Mouse (Mus musculus): ENCODE measurements at regions not wholly inside any gene's neighbourhood (a gene's known extent, or its start where the extent isn't known, plus 50 kb on each side); places are given as distances from the start of the nearest gene placed in this dataset.
A peak's percentile ranks its signal among the peaks of the same experiment; 100 is the strongest.

DNA sequence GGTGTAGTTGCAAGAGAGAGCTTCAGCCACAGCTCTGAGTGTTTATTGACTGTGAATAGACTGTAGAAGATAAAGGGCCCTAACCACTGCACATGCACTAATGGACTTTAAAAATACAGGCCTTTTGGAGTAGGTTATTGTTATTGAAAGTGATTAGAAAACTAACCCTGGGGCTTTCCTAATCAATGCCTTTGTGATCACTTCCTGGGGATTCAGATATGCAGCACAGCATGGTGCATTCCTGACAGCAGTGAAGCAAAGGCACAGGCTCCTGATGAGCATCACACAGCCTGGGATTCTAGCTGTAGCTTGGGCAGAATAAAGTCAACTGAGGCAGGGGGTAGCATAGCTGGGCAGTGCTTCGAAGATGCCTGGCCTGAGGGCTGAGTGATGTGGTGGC, 87.3 kb downstream of the Gm11077 start:
- Histone ChIP-seq H3K9me3 (no peaks in the 10 kb centered on the region), H3K27me3 (replicated peaks) (no peaks in the 10 kb centered on the region), H3K36me3 (replicated peaks) (no peaks in the 10 kb centered on the region), H3K9ac (no peak overlapping the region), H3K4me1 (no peaks in the 10 kb centered on the region), H3K4me2 (no peak overlapping the region), H3K27ac (no peak overlapping the region), H3K4me3 (no peak overlapping the region)
- WGBS, result 15% methylated on average over 1 of the region's 1 CpGs
- ATAC-seq (replicated peaks), result no peak

DNA sequence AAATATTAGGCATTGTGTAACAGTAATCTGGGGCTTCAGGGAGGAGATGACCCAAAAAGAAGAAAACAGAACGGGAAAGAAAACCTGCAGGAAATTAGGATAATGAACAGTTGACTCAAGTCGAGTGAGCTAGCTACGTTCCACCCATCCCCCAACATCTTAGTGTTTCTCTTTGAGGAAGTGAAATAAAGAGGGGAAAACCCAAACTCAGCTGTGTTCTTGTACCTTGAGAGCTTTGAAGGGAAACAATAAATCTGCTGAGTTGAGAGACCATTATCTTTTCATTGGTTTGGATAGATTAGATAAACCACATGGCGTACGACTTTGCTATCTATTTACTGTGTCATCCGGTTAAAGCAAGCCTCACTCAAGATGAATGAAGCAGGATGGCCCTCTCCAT, 87.7 kb downstream of the Gm11077 start:
- 69% methylated on average over 6 of the region's 6 CpGs for WGBS
- no peaks in the 10 kb centered on the region for H3K36me3 ChIP-seq (replicated peaks)
- no peak overlapping the region for H3K27ac ChIP-seq
- H3K9me3 ChIP-seq, result no peaks in the 10 kb centered on the region
- ATAC-seq (replicated peaks), result no peak
- no peaks in the 10 kb centered on the region for H3K4me1 ChIP-seq
- H3K27me3 ChIP-seq (replicated peaks), result no peaks in the 10 kb centered on the region
- H3K9ac ChIP-seq, result no peak overlapping the region
- H3K4me2 ChIP-seq, result no peak overlapping the region
- no peak overlapping the region for H3K4me3 ChIP-seq

DNA sequence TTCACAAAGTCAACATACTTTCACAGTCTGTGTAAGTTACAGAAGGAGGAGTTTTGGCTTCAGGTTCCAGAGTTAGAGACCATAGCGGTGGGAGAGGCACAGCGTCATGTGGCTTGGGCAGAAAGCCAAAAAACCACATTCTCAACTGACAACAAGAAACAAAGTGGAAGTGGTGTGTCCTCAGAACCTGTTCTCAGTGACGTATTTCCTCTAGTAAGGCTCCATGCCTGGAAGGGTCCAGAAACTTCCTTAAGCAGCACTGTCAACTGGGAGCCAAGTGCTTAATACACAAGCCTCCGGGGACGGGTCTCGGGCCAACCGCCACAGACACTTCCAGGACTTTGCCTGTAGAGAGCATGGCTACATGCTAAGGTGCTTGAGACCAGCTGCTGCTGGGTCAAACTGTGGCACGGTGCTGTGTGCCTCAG, 90.4 kb downstream of the Gm11077 start:
- Histone ChIP-seq H3K4me1 (no peaks in the 10 kb centered on the region), H3K4me2 (no peak overlapping the region), H3K27ac (no peak overlapping the region), H3K4me3 (no peak overlapping the region), H3K9ac (no peak overlapping the region), H3K9me3 (no peaks in the 10 kb centered on the region), H3K36me3 (replicated peaks) (no peaks in the 10 kb centered on the region), H3K27me3 (replicated peaks) (no peaks in the 10 kb centered on the region)
- ATAC-seq (replicated peaks), result no peak
- 85% methylated on average over 8 of the region's 8 CpGs for WGBS

- H3K4me1 ChIP-seq, result no peaks in the 10 kb centered on the region
- no peaks in the 10 kb centered on the region for H3K27me3 ChIP-seq (replicated peaks)
- no peaks in the 10 kb centered on the region for H3K36me3 ChIP-seq (replicated peaks)
- no peak overlapping the region for H3K4me3 ChIP-seq
- H3K27ac ChIP-seq, result no peak overlapping the region
- H3K9ac ChIP-seq, result no peak overlapping the region
- no peak overlapping the region for H3K4me2 ChIP-seq
- H3K9me3 ChIP-seq, result no peaks in the 10 kb centered on the region
- ATAC-seq (replicated peaks), result no peak
These were observed 97.4 kb downstream of the Gm11077 start for GRCm38 (mm10) chr6:140826522-140826921.

DNA sequence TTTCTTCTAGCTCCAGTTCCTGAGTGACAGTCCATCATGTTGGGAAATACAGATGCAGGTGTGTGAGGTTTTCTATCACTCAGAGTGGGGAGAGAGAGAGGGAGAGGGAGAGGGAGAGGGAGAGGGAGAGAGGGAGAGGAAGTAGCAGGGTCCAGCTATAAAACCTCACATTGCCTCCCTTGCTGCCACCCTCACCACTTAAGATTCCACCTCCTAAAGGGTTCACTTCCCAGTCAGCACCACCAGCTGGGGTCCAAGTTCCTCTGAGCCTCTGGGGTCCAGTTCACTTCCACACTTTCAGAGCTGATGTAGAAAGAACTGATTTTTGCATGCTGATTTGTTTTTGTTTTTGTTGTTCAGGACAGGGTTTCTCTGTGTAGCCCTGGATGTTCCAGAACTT, 98.6 kb downstream of the Gm11077 start:
- Histone ChIP-seq H3K27me3 (replicated peaks) (no peaks in the 10 kb centered on the region), H3K27ac (no peak overlapping the region), H3K4me2 (no peak overlapping the region), H3K9me3 (no peaks in the 10 kb centered on the region), H3K4me3 (no peak overlapping the region), H3K4me1 (no peaks in the 10 kb centered on the region), H3K9ac (no peak overlapping the region), H3K36me3 (replicated peaks) (no peaks in the 10 kb centered on the region)
- ATAC-seq (replicated peaks), result no peak

- H3K4me3 ChIP-seq, result no peak overlapping the region
- no peak overlapping the region for H3K4me2 ChIP-seq
- no peaks in the 10 kb centered on the region for H3K27me3 ChIP-seq (replicated peaks)
- H3K36me3 ChIP-seq (replicated peaks), result no peaks in the 10 kb centered on the region
- WGBS, result 84% methylated on average over 8 of the region's 8 CpGs
- ATAC-seq (replicated peaks), result no peak
- no peak overlapping the region for H3K27ac ChIP-seq
- H3K4me1 ChIP-seq, result no peaks in the 10 kb centered on the region
- H3K9me3 ChIP-seq, result no peaks in the 10 kb centered on the region
- no peak overlapping the region for H3K9ac ChIP-seq
These were observed 114.4 kb downstream of the Gm11077 start for GRCm38 (mm10) chr6:140843292-140843991.

- Histone ChIP-seq H3K9me3 (no peaks in the 10 kb centered on the region), H3K4me1 (no peaks in the 10 kb centered on the region), H3K9ac (no peak overlapping the region), H3K27me3 (replicated peaks) (no peaks in the 10 kb centered on the region), H3K4me2 (no peak overlapping the region), H3K27ac (no peak overlapping the region), H3K4me3 (no peak overlapping the region), H3K36me3 (replicated peaks) (no peaks in the 10 kb centered on the region)
- 84% methylated on average over 3 of the region's 3 CpGs for WGBS
- ATAC-seq (replicated peaks), result no peak
These were observed 118.1 kb downstream of the Gm11077 start for GRCm38 (mm10) chr6:140847165-140847564.

GRCm38 (mm10) chr6:140852420-140852819, 123.3 kb downstream of the Gm11077 start:
- ATAC-seq (replicated peaks), result no peak
- H3K4me1 ChIP-seq, result peaks cover 14% of the 10 kb centered on the region
- 41% methylated on average over 5 of the region's 5 CpGs for whole genome bisulfite sequencing

GRCm38 (mm10) chr6:140853508-140853907, 124.4 kb downstream of the Gm11077 start:
- no peaks in the 10 kb centered on the region for H3K36me3 ChIP-seq (replicated peaks)
- no peak overlapping the region for H3K27ac ChIP-seq
- H3K4me2 ChIP-seq, result no peak overlapping the region
- no peaks in the 10 kb centered on the region for H3K27me3 ChIP-seq (replicated peaks)
- 55% methylated on average over 5 of the region's 5 CpGs for WGBS
- peaks cover 15% of the 10 kb centered on the region for H3K4me1 ChIP-seq
- no peaks in the 10 kb centered on the region for H3K9me3 ChIP-seq
- no peak overlapping the region for H3K9ac ChIP-seq
- H3K4me3 ChIP-seq, result no peak overlapping the region
- ATAC-seq (replicated peaks), result no peak

More at GRCm38 (mm10) chr6:140852420-140852819, 123.3 kb downstream of the Gm11077 start:
- Histone ChIP-seq H3K9ac (no peak overlapping the region), H3K27ac (no peak overlapping the region), H3K4me3 (no peak overlapping the region), H3K9me3 (no peaks in the 10 kb centered on the region), H3K4me2 (no peak overlapping the region), H3K27me3 (replicated peaks) (no peaks in the 10 kb centered on the region), H3K36me3 (replicated peaks) (no peaks in the 10 kb centered on the region)

- no peak overlapping the region for H3K4me3 ChIP-seq
- H3K9me3 ChIP-seq, result no peaks in the 10 kb centered on the region
- no peaks in the 10 kb centered on the region for H3K36me3 ChIP-seq (replicated peaks)
- no peaks in the 10 kb centered on the region for H3K27me3 ChIP-seq (replicated peaks)
- no peak overlapping the region for H3K27ac ChIP-seq
- no peak for ATAC-seq (replicated peaks)
- no peak overlapping the region for H3K9ac ChIP-seq
- peaks cover 15% of the 10 kb centered on the region for H3K4me1 ChIP-seq
- WGBS, result 81% methylated on average over 6 of the region's 6 CpGs
- no peak overlapping the region for H3K4me2 ChIP-seq
These were observed 125.6 kb downstream of the Gm11077 start for GRCm38 (mm10) chr6:140854691-140855090.

DNA sequence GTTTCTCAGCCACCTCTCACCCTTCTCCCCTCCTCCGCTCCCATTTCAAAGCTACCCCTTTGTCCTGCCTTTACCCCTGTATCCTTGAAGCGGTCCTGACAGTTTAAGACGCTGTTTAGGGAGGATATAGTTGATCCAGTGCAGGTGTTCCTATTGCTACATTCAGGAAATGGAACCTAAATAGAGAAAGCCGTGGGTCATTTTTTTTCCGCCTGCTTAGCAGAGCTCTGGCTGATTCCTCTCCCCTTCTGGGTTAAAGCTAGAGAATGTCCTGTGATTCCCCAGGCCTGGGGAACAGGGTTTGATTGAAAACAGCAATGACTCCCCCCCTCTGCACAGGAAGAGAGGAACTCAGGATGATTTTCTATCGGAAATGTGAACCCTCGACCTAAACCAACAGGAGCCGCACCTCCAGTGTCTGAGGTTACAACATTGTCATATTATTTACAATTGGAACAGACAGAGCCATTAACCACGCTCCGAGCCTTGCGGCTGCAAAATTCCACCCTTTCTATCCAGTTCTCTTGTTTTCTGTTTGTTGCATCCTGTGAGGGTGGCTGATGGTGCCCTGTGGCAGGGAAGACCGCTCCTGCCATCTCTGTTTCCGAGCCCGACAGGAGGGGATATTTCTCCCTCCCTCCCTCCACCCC, 127.5 kb downstream of the Gm11077 start:
- no peaks in the 10 kb centered on the region for H3K36me3 ChIP-seq (replicated peaks)
- H3K4me3 ChIP-seq, result peak overlapping the region; percentile 22
- ATAC-seq (replicated peaks), result peak; percentile 65
- H3K4me2 ChIP-seq, result peak overlapping the region; percentile 50
- no peaks in the 10 kb centered on the region for H3K9me3 ChIP-seq
- no peaks in the 10 kb centered on the region for H3K27me3 ChIP-seq (replicated peaks)
- peak overlapping the region; percentile 22; the same call in 1 of the 2 replicates for H3K9ac ChIP-seq
- WGBS, result 18% methylated on average over 14 of the region's 14 CpGs
- peak overlapping the region; percentile 23 for H3K27ac ChIP-seq
- peaks cover 15% of the 10 kb centered on the region for H3K4me1 ChIP-seq

- no peak overlapping the region; the same call in 1 of the 2 replicates for H3K27ac ChIP-seq
- 21% methylated on average over 18 of the region's 18 CpGs for WGBS
These were observed 128.1 kb downstream of the Gm11077 start for GRCm38 (mm10) chr6:140857118-140857746.

More at GRCm38 (mm10) chr6:140857118-140857746, 128.1 kb downstream of the Gm11077 start:
- Histone ChIP-seq H3K9ac (0 out of 2 replicates have a peak overlapping the region, but pooled peaks have one; percentile 22), H3K9me3 (no peaks in the 10 kb centered on the region), H3K4me3 (peak overlapping the region; percentile 22), H3K36me3 (replicated peaks) (no peaks in the 10 kb centered on the region), H3K27me3 (replicated peaks) (no peaks in the 10 kb centered on the region), H3K4me2 (peak overlapping the region; percentile 50), H3K4me1 (peaks cover 15% of the 10 kb centered on the region)
- no peak; the same call in 1 of the 2 replicates for ATAC-seq (replicated peaks)

Data from midbrain, embryonic 15.5 days (tissue).